Mouse (Mus musculus) stomach, postnatal 0 days (tissue): ENCODE measurements around the gene Zfp712.

Experiments
- CTCF ChIP-seq: IDR thresholded peaks from 2 replicates; pipeline ENCODE4 v1.5.1; 2016; ENCODE audit warnings: antibody characterized with exemption, low read depth, mild to moderate bottlenecking, moderate library complexity
- EP300 ChIP-seq: optimal IDR thresholded peaks from 2 replicates; pipeline ENCODE3; 2016; ENCODE audit warnings: antibody characterized with exemption

DNA sequence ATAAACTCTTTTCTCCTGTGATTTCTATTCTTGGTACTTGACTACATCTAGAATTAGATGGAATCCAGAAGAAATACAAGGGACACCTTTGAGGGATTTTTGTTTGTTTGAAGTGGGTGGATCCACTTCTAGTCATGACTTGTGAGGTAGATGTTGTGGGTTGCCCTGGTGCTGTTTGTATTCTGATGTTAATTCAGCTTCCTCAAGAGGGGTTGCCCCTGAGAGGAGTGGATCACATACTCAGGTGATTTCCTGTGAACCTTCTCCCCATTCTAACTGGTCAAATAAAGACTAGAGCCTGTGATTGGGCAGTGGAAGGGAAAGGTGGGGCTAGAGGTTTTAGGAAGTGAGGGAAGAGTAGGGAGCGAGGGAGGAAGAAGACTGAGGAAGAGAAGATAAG, 21.0 kb upstream of the Zfp712 start:
- TF ChIP-seq EP300 (no peak), CTCF (no peak)
